Mouse (Mus musculus) olfactory bulb, adult 2 months (tissue): ENCODE results near the gene Wbp1.

Source experiments
- CTCF ChIP-seq: fragments of 200-500 bp; IDR thresholded peaks from 2 replicates; pipeline ENCODE4 v1.5.1; 2012; ENCODE audit warnings: low read depth, mild to moderate bottlenecking, low read length, moderate library complexity; ENCODE audit not compliant: insufficient read depth
- POLR2A ChIP-seq: fragments of 200-500 bp; IDR thresholded peaks from 2 replicates; pipeline ENCODE4 v1.6.1; 2012; ENCODE audit warnings: mild to moderate bottlenecking, low read depth, low read length, moderate library complexity; ENCODE audit not compliant: insufficient read depth

DNA sequence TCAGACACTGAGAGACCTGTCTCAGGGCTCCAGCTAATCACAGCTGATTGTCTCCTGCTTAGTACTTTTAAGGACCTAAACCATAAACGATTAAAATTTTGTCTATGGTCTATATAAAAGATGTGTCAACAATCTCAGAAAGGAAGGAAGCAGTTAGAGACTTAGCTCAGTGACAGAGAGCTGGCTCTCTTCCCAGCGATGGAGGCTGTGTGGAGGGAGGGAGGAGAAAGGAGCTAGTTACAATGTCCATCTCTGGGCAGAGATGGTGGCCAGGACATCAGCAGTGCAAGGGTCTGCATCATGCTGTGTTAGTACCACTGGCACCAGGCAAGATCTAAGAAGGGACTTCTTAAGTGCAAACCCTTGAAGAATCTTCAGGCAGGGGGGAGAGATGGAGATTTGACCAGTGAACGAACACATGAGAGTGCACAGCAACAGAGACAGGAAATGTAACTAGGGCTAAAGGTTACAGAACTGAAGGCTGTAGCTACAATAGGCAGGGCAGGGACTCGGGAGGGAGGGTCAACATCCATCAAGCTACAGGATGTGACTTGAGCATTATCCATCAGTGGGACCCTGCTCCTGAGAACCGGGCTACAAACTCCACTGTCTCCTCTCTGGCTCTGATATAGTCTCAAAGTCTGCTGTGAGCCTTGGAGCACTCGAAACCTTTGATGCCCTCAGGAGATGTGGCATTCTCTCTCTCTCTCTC, 28.8 kb downstream of the Wbp1 start:
- TF ChIP-seq CTCF (no peak), POLR2A (no peak)
